Mouse (Mus musculus): ENCODE measurements around the gene Med11. TPM values are rescaled to one million over a fixed set of nuclear protein-coding genes. Genes with fewer than 3 reads are reported as not detected.
"Not testable (repeated sequence)": the region's sequence is repeated elsewhere in the genome, so short reads cannot be mapped to it uniquely, and the experiment has no call there.

The Med11 gene
- polyA plus RNA-seq, 1 experiment from 2014 or later, result 27.4 TPM

- Histone ChIP-seq H3K4me2 (replicated peaks; ENCODE audit: low read depth) (no peak overlapping the region), H3K9me3 (ENCODE audit: control insufficient read depth, low read length) (no peaks in the 10 kb centered on the region), H3K27me3 (ENCODE audit: control insufficient read depth, insufficient read depth, low read length) (no peaks in the 10 kb centered on the region), H3K9ac (ENCODE audit: low read length) (no peak overlapping the region), H3K4me1 (replicated peaks; ENCODE audit: control insufficient read depth, insufficient read depth) (peaks cover 4% of the 10 kb centered on the region; the same call in 1 of the 2 replicates), H3K27ac (replicated peaks) (no peak overlapping the region), H3K4me3 (ENCODE audit: low read depth, low read length) (no peak overlapping the region), H3K36me3 (ENCODE audit: control insufficient read depth, insufficient read depth, low read length) (no peaks in the 10 kb centered on the region)
- ATAC-seq (ENCODE audit: low FRiP score, low TSS enrichment) (no peak), DNase-seq (ENCODE audit: low spot score) (peak; percentile 78)
- WGBS, result 4% methylated on average over 3 of the region's 3 CpGs
- peak; percentile 97 for TF ChIP-seq CTCF (IDR thresholded peaks at IDR 0.05; ENCODE audit: low read depth)
- TF ChIP-seq EP300 (optimal IDR thresholded peaks at IDR 0.05), result no peak
Observed at GRCm38 (mm10) chr11:70413961-70414360, 37.8 kb upstream of the Med11 start.

DNA sequence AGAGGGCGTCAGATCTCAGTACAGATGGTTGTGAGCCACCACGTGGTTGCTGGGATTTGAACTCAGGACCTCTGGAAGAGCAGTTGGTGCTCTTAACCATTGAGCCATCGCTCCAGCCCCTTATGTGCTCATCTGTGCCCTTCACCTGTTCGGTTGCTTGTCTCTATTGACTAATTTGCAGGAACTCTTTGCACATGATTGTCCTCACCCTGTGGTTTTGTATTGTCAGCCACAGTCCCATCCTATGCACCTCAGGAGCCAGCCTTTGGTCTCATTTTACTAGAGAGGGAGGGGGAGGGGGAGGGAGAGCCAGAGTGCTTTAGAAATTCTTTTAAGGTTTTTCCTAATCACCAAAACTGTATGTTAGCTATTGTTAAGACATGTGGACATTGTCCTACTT, 33.5 kb upstream of the Med11 start:
- DNase-seq (ENCODE audit: low spot score), result no peak
- ATAC-seq (ENCODE audit: low FRiP score, low TSS enrichment), result no peak
- no peak overlapping the region for H3K9ac ChIP-seq (ENCODE audit: low read length)
- TF ChIP-seq CTCF (IDR thresholded peaks at IDR 0.05; ENCODE audit: low read depth), result no peak
- TF ChIP-seq EP300 (optimal IDR thresholded peaks at IDR 0.05), result no peak
- H3K27ac ChIP-seq (replicated peaks), result no peak overlapping the region
- H3K27me3 ChIP-seq (ENCODE audit: control insufficient read depth, insufficient read depth, low read length), result no peaks in the 10 kb centered on the region
- no peaks in the 10 kb centered on the region for H3K36me3 ChIP-seq (ENCODE audit: control insufficient read depth, insufficient read depth, low read length)
- 69% methylated on average over 4 of the region's 4 CpGs for WGBS
- no peaks in the 10 kb centered on the region for H3K9me3 ChIP-seq (ENCODE audit: control insufficient read depth, low read length)
- no peaks in the 10 kb centered on the region for H3K4me1 ChIP-seq (replicated peaks; ENCODE audit: control insufficient read depth, insufficient read depth)
- no peak overlapping the region for H3K4me2 ChIP-seq (replicated peaks; ENCODE audit: low read depth)
- H3K4me3 ChIP-seq (ENCODE audit: low read depth, low read length), result no peak overlapping the region

DNA sequence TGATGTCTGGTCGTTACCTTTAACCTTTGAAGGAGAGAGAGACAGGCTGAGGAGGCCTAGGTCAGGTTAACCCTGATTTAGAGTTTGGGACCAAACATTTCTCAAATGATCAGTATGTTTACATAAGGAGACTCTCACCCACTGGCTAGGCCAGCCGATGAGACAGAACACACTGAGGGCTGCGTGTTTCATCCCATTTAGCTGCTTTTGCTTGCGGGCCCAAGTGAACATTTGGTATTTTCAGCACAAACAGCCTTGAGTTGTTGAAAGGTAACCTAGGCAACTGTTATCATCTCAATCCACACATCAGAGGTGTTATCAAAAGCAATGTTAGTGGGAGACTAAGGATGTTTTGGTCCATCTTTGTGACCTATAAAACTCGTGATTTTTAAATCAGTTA, 32.2 kb upstream of the Med11 start:
- no peak overlapping the region for H3K4me3 ChIP-seq (ENCODE audit: low read depth, low read length)
- DNase-seq (ENCODE audit: low spot score) (no peak), ATAC-seq (ENCODE audit: low FRiP score, low TSS enrichment) (no peak)
- no peak overlapping the region for H3K27ac ChIP-seq (replicated peaks)
- TF ChIP-seq EP300 (optimal IDR thresholded peaks at IDR 0.05) (no peak), CTCF (IDR thresholded peaks at IDR 0.05; ENCODE audit: low read depth) (no peak)
- no peak overlapping the region for H3K4me2 ChIP-seq (replicated peaks; ENCODE audit: low read depth)
- H3K27me3 ChIP-seq (ENCODE audit: control insufficient read depth, insufficient read depth, low read length), result no peaks in the 10 kb centered on the region
- H3K36me3 ChIP-seq (ENCODE audit: control insufficient read depth, insufficient read depth, low read length), result no peaks in the 10 kb centered on the region
- no peaks in the 10 kb centered on the region for H3K4me1 ChIP-seq (replicated peaks; ENCODE audit: control insufficient read depth, insufficient read depth)
- no peak overlapping the region for H3K9ac ChIP-seq (ENCODE audit: low read length)
- no peaks in the 10 kb centered on the region for H3K9me3 ChIP-seq (ENCODE audit: control insufficient read depth, low read length)
- WGBS, result 30% methylated on average over 5 of the region's 5 CpGs

DNA sequence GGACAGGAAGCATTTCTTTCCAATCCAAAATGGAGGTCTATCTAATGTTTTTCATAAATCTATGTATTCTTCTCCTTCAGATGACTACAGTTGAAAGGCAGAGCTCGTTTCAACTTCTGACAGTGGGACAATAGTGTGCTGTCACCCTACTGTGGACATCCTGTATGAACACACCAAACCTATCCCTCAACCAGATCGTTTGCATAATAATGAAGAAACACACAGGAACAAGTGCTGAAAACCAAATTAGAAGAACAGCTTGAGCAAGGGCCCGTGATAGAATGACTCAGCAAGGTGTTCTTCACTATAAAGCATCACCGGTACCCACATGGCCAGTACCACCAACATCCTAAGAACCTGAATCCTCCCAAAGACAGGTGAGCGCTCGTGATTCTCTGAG, 25.1 kb upstream of the Med11 start:
- ATAC-seq (ENCODE audit: low FRiP score, low TSS enrichment); H3K27me3 ChIP-seq (ENCODE audit: control insufficient read depth, insufficient read depth, low read length); H3K4me3 ChIP-seq (ENCODE audit: low read depth, low read length); H3K9me3 ChIP-seq (ENCODE audit: control insufficient read depth, low read length); H3K4me2 ChIP-seq (replicated peaks; ENCODE audit: low read depth); H3K27ac ChIP-seq (replicated peaks); H3K4me1 ChIP-seq (replicated peaks; ENCODE audit: control insufficient read depth, insufficient read depth); H3K9ac ChIP-seq (ENCODE audit: low read length); H3K36me3 ChIP-seq (ENCODE audit: control insufficient read depth, insufficient read depth, low read length); DNase-seq (ENCODE audit: low spot score): not testable (repeated sequence)
- WGBS, result 68% methylated on average over 6 of the region's 6 CpGs

DNA sequence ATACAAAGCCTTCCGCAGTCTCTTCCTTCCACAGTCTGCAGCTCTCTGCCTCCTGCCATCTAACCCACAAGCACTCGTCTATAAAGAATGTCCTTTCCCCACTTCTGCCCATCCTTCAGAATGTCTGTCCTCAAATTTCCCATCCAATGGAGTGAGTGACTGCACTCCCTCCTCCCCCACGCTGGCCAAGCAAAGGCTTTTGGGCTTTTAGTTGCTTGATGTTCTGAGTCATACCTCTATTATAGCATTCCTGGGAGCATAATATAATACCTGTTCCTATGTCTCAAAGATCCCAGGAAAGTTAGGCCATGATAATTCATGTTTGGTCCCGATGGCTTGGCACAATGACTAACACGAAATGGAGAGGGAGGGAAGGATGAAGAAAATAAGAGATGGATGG, 20.1 kb upstream of the Med11 start:
- peak overlapping the region; percentile 91; the same call in 1 of the 2 replicates for H3K4me2 ChIP-seq (replicated peaks; ENCODE audit: low read depth)
- no peaks in the 10 kb centered on the region for H3K27me3 ChIP-seq (ENCODE audit: control insufficient read depth, insufficient read depth, low read length)
- ATAC-seq (ENCODE audit: low FRiP score, low TSS enrichment) (no peak), DNase-seq (ENCODE audit: low spot score) (no peak)
- WGBS, result 27% methylated on average over 5 of the region's 5 CpGs
- H3K4me1 ChIP-seq (replicated peaks; ENCODE audit: control insufficient read depth, insufficient read depth), result no peaks in the 10 kb centered on the region
- no peaks in the 10 kb centered on the region for H3K36me3 ChIP-seq (ENCODE audit: control insufficient read depth, insufficient read depth, low read length)
- 0 out of 2 replicates have a peak overlapping the region, but pooled peaks have one; percentile 18 for H3K27ac ChIP-seq (replicated peaks)
- no peaks in the 10 kb centered on the region for H3K9me3 ChIP-seq (ENCODE audit: control insufficient read depth, low read length)
- peak overlapping the region; percentile 69; the same call in 1 of the 2 replicates for H3K4me3 ChIP-seq (ENCODE audit: low read depth, low read length)
- no peak for TF ChIP-seq EP300 (optimal IDR thresholded peaks at IDR 0.05)
- no peak for TF ChIP-seq CTCF (IDR thresholded peaks at IDR 0.05; ENCODE audit: low read depth)
- H3K9ac ChIP-seq (ENCODE audit: low read length), result no peak overlapping the region

DNA sequence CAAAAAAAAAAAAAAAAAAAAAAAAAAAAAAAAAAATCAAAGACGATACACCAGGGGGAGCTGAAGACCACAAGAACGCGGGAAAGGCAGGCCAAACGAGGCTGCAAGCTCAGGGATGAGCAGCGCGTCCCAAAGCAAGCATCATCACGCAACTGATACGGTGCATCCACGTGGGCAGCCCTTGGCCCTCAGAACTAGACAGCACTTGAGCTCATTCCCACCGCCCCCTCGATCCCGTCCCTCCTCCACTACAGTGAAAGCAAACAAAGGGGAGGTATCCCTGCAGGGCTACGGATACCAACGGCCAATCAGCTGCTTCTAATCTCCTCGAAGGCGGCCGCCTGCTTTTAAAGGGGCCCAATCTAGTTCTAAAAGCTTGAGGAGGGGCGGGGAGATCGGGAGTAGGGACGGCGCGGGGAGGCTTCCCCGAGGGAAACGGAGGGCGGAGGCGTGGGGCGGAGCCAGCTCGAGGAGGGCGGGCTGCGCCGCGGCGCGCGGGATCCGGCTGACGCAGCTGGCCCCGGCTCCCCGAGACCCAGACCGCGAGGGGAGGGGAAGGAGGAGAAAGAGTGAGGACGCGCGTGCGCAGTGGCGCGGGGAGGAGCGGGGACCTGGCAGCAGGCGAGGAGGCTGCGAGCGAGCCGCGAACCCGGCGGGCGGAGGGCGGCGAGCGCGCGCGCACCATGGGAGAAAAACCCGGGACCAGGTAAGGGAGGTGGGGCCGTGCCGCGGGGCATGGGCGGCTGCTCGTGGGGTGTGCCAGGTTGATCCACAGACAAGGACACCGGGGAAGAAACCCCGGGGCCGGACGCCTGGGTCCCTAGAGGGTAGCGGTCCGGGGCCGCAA, 19.4 kb upstream of the Med11 start, which contains the start of gene Arrb2:
Gene Arrb2, plus strand, starts transcription at position 588 of the 847 bp plus-strand sequence.
- H3K4me2 ChIP-seq (replicated peaks; ENCODE audit: low read depth), result peak within 1 kb of the TSS; percentile 91
- DNase-seq (ENCODE audit: low spot score), result peak; percentile 99
- TF ChIP-seq CTCF (IDR thresholded peaks at IDR 0.05; ENCODE audit: low read depth), result peak; percentile 79
- no peak for TF ChIP-seq EP300 (optimal IDR thresholded peaks at IDR 0.05)
- ATAC-seq (ENCODE audit: low FRiP score, low TSS enrichment), result peak; percentile 94
- no peaks in the 10 kb centered on the region for H3K36me3 ChIP-seq (ENCODE audit: control insufficient read depth, insufficient read depth, low read length)
- no peaks in the 10 kb centered on the region for H3K9me3 ChIP-seq (ENCODE audit: control insufficient read depth, low read length)
- no peaks in the 10 kb centered on the region for H3K4me1 ChIP-seq (replicated peaks; ENCODE audit: control insufficient read depth, insufficient read depth)
- H3K27ac ChIP-seq (replicated peaks), result peak within 1 kb of the TSS; percentile 73
- under 1% methylated on average over 70 of the region's 75 CpGs for WGBS
- H3K4me3 ChIP-seq (ENCODE audit: low read depth, low read length), result peak within 1 kb of the TSS; percentile 69
- H3K27me3 ChIP-seq (ENCODE audit: control insufficient read depth, insufficient read depth, low read length), result no peaks in the 10 kb centered on the region
- peak within 1 kb of the TSS; percentile 79 for H3K9ac ChIP-seq (ENCODE audit: low read length)

All from stomach, postnatal 0 days (tissue).